Mouse (Mus musculus): Measurements from ENCODE around the gene Itpripl1. TPM values are rescaled to one million over a fixed set of nuclear protein-coding genes. Genes with fewer than 3 reads are reported as not detected.
"Not testable (repeated sequence)": the region's sequence is repeated elsewhere in the genome, so short reads cannot be mapped to it uniquely, and the experiment has no call there.

The Itpripl1 gene
- polyA plus RNA-seq, 1 experiment = not detected

- Histone ChIP-seq H3K4me3 (ENCODE audit: insufficient read depth, low read depth, low read length) (no peak overlapping the region), H3K27ac (ENCODE audit: insufficient read depth, low read depth, low read length) (no peak overlapping the region), H3K4me1 (ENCODE audit: control insufficient read depth, insufficient read depth, low read length) (peaks cover 9% of the 10 kb centered on the region)
- TF ChIP-seq CTCF (IDR thresholded peaks at IDR 0.05; ENCODE audit: insufficient read depth, low read depth, low read length) (no peak), POLR2A (IDR thresholded peaks at IDR 0.05; ENCODE audit: insufficient read depth, low read depth, low read length) (no peak)
- 94% methylated on average over 7 of the region's 7 CpGs for WGBS
Observed at GRCm38 (mm10) chr2:127140011-127140410, 3.2 kb downstream of the Itpripl1 start.

- 97% methylated on average over 1 of the region's 1 CpGs for WGBS
- Histone ChIP-seq H3K4me3 (ENCODE audit: insufficient read depth, low read depth, low read length) (no peak overlapping the region), H3K27ac (ENCODE audit: insufficient read depth, low read depth, low read length) (no peak overlapping the region), H3K4me1 (ENCODE audit: control insufficient read depth, insufficient read depth, low read length) (peaks cover 9% of the 10 kb centered on the region)
- TF ChIP-seq POLR2A (IDR thresholded peaks at IDR 0.05; ENCODE audit: insufficient read depth, low read depth, low read length) = no peak
- TF ChIP-seq CTCF (IDR thresholded peaks at IDR 0.05; ENCODE audit: insufficient read depth, low read depth, low read length) = no peak
Observed at GRCm38 (mm10) chr2:127139605-127140004, 3.6 kb downstream of the Itpripl1 start.

- no peak overlapping the region for H3K27ac ChIP-seq (ENCODE audit: insufficient read depth, low read depth, low read length)
- no peak overlapping the region for H3K4me3 ChIP-seq (ENCODE audit: insufficient read depth, low read depth, low read length)
- 83% methylated on average over 8 of the region's 8 CpGs for WGBS
- peaks cover 9% of the 10 kb centered on the region for H3K4me1 ChIP-seq (ENCODE audit: control insufficient read depth, insufficient read depth, low read length)
- TF ChIP-seq CTCF (IDR thresholded peaks at IDR 0.05; ENCODE audit: insufficient read depth, low read depth, low read length) (no peak), POLR2A (IDR thresholded peaks at IDR 0.05; ENCODE audit: insufficient read depth, low read depth, low read length) (no peak)
Observed at GRCm38 (mm10) chr2:127139094-127139493, 4.1 kb downstream of the Itpripl1 start.

- 78% methylated on average over 4 of the region's 4 CpGs for whole genome bisulfite sequencing
- TF ChIP-seq POLR2A (IDR thresholded peaks at IDR 0.05; ENCODE audit: insufficient read depth, low read depth, low read length) = no peak
- Histone ChIP-seq H3K4me1 (ENCODE audit: control insufficient read depth, insufficient read depth, low read length) (peaks cover 8% of the 10 kb centered on the region), H3K27ac (ENCODE audit: insufficient read depth, low read depth, low read length) (no peak overlapping the region), H3K4me3 (ENCODE audit: insufficient read depth, low read depth, low read length) (no peak overlapping the region)
Observed at GRCm38 (mm10) chr2:127138449-127138848, 4.8 kb downstream of the Itpripl1 start.

GRCm38 (mm10) chr2:127137838-127138420 is 5.3 kb downstream of the Itpripl1 start:
- TF ChIP-seq CTCF (IDR thresholded peaks at IDR 0.05; ENCODE audit: insufficient read depth, low read depth, low read length) (no peak), POLR2A (IDR thresholded peaks at IDR 0.05; ENCODE audit: insufficient read depth, low read depth, low read length) (no peak)
- H3K4me1 ChIP-seq (ENCODE audit: control insufficient read depth, insufficient read depth, low read length) = peaks cover 6% of the 10 kb centered on the region
- no peak overlapping the region for H3K4me3 ChIP-seq (ENCODE audit: insufficient read depth, low read depth, low read length)
- H3K27ac ChIP-seq (ENCODE audit: insufficient read depth, low read depth, low read length) = no peak overlapping the region
- WGBS = 80% methylated on average over 10 of the region's 10 CpGs

- 10% methylated on average over 5 of the region's 5 CpGs for WGBS
- H3K4me3 ChIP-seq (ENCODE audit: insufficient read depth, low read depth, low read length) = no peak overlapping the region
- peaks cover 4% of the 10 kb centered on the region for H3K4me1 ChIP-seq (ENCODE audit: control insufficient read depth, insufficient read depth, low read length)
- TF ChIP-seq CTCF (IDR thresholded peaks at IDR 0.05; ENCODE audit: insufficient read depth, low read depth, low read length) = no peak
- TF ChIP-seq POLR2A (IDR thresholded peaks at IDR 0.05; ENCODE audit: insufficient read depth, low read depth, low read length) = no peak
- H3K27ac ChIP-seq (ENCODE audit: insufficient read depth, low read depth, low read length) = no peak overlapping the region
Observed at GRCm38 (mm10) chr2:127136979-127137378, 6.3 kb downstream of the Itpripl1 start.

GRCm38 (mm10) chr2:127135255-127135654 is 8.0 kb downstream of the Itpripl1 start:
- H3K4me1 ChIP-seq (ENCODE audit: control insufficient read depth, insufficient read depth, low read length); H3K4me3 ChIP-seq (ENCODE audit: insufficient read depth, low read depth, low read length); H3K27ac ChIP-seq (ENCODE audit: insufficient read depth, low read depth, low read length): not testable (repeated sequence)
- 33% methylated on average over 3 of the region's 3 CpGs for WGBS

- Histone ChIP-seq H3K4me3 (ENCODE audit: insufficient read depth, low read depth, low read length) (peak within 1 kb of the TSS; percentile 52), H3K4me1 (ENCODE audit: control insufficient read depth, insufficient read depth, low read length) (peaks cover 4% of the 10 kb centered on the region), H3K27ac (ENCODE audit: insufficient read depth, low read depth, low read length) (no peak within 1 kb of the TSS; the same call in 1 of the 2 replicates)
- WGBS = under 1% methylated on average over 57 of the region's 57 CpGs
- no peak for TF ChIP-seq CTCF (IDR thresholded peaks at IDR 0.05; ENCODE audit: insufficient read depth, low read depth, low read length)
- peak; percentile 62; the same call in 1 of the 2 replicates for TF ChIP-seq POLR2A (IDR thresholded peaks at IDR 0.05; ENCODE audit: insufficient read depth, low read depth, low read length)
Observed at GRCm38 (mm10) chr2:127133621-127134461, 9.4 kb downstream of the Itpripl1 start, which contains the start of gene Ncaph. Gene Ncaph (minus strand): TSS chr2:127133954.

GRCm38 (mm10) chr2:127131353-127131752 is 11.9 kb downstream of the Itpripl1 start:
- H3K27ac ChIP-seq (ENCODE audit: insufficient read depth, low read depth, low read length) = no peak overlapping the region
- TF ChIP-seq POLR2A (IDR thresholded peaks at IDR 0.05; ENCODE audit: insufficient read depth, low read depth, low read length) (no peak), CTCF (IDR thresholded peaks at IDR 0.05; ENCODE audit: insufficient read depth, low read depth, low read length) (no peak)
- H3K4me3 ChIP-seq (ENCODE audit: insufficient read depth, low read depth, low read length) = no peak overlapping the region
- H3K4me1 ChIP-seq (ENCODE audit: control insufficient read depth, insufficient read depth, low read length) = peaks cover 4% of the 10 kb centered on the region
- 69% methylated on average over 8 of the region's 8 CpGs for WGBS

Data from olfactory bulb, adult 2 months (tissue).